Mouse (Mus musculus) liver, embryonic 14.5 days (tissue): ENCODE results near the gene B3gntl1. TPM values are rescaled to one million over a fixed set of nuclear protein-coding genes. Genes with fewer than 3 reads are reported as not detected.

Source experiments
- ATAC-seq: fragments of 200-750 bp; cut with Nextera tagmentation; 2 replicates; pipeline ENCODE4 v1.8.0; 2017; ENCODE audit warnings: moderate number of reproducible peaks, mild to moderate bottlenecking, moderate library complexity; ENCODE audit not compliant: insufficient read depth
- DNase-seq, 3 experiments: peaks; one replicate each; pipeline ENCODE4 v3.0.0-alpha.2; 2012 to 2013; ENCODE audit warnings: low read depth in 3 of 3, low spot score in 3 of 3
- H3K27ac ChIP-seq: fragments of 300-500 bp; sonication (generic); 2 replicates; pipeline ENCODE4 v1.5.1; 2014; ENCODE audit warnings: moderate library complexity, mild to moderate bottlenecking, control low read depth, inconsistent platforms
- H3K27me3 ChIP-seq: fragments of 300-500 bp; sonication (generic); 2 replicates; pipeline ENCODE4 v1.6.1; 2014; ENCODE audit warnings: mild to moderate bottlenecking, low read length, moderate library complexity; ENCODE audit not compliant: control insufficient read depth, insufficient read depth
- H3K36me3 ChIP-seq: fragments of 300-500 bp; sonication (generic); replicated peaks from 2 replicates; pipeline ENCODE4 v1.6.1; 2014; ENCODE audit warnings: low read depth; ENCODE audit not compliant: control insufficient read depth, insufficient read depth
- H3K4me1 ChIP-seq, 2 experiments: fragments of 200-500 bp in 1 of 2; fragments of 300-500 bp in 1 of 2; sonication (generic) in 1 of 2; replicated peaks; 2 replicates each; pipeline ENCODE4 v1.6.1; 2012 to 2014; ENCODE audit warnings: antibody characterized with exemption in 1 of 2, inconsistent platforms in 1 of 2, low read length in 1 of 2; ENCODE audit not compliant: control insufficient read depth in 2 of 2, insufficient read depth in 2 of 2
- H3K4me2 ChIP-seq: fragments of 300-500 bp; sonication (generic); 2 replicates; pipeline ENCODE4 v1.6.1; 2014; ENCODE audit warnings: low read depth, mild to moderate bottlenecking, control low read depth, moderate library complexity
- H3K4me3 ChIP-seq, 2 experiments: fragments of 200-500 bp in 1 of 2; fragments of 300-500 bp in 1 of 2; sonication (generic) in 1 of 2; 2 replicates each; pipeline ENCODE4 v1.5.1; 2012 to 2014; ENCODE audit warnings: low read depth in 2 of 2, low read length in 2 of 2, mild to moderate bottlenecking in 2 of 2, control low read depth in 1 of 2, inconsistent platforms in 1 of 2, moderate library complexity in 1 of 2; ENCODE audit not compliant: insufficient read depth in 1 of 2
- H3K9ac ChIP-seq: fragments of 300-500 bp; sonication (generic); replicated peaks from 2 replicates; pipeline ENCODE4 v1.6.1; 2014; ENCODE audit warnings: mild to moderate bottlenecking, control low read depth, moderate library complexity
- H3K9me3 ChIP-seq: fragments of 300-500 bp; sonication (generic); 2 replicates; pipeline ENCODE4 v1.6.1; 2016; ENCODE audit warnings: low read length, mixed read lengths; ENCODE audit not compliant: control insufficient read depth
- CTCF ChIP-seq: IDR thresholded peaks from 2 replicates; pipeline ENCODE4 v1.5.1; 2016; ENCODE audit warnings: antibody characterized with exemption, low read depth, control low read depth
- EP300 ChIP-seq: IDR thresholded peaks from 2 replicates; pipeline ENCODE4 v1.6.1; 2016; ENCODE audit warnings: antibody characterized with exemption, low read depth
- WGBS: fragments of 180-500 bp; shearing (Covaris S2); extraction: QIAGEN DNeasy Blood & Tissue Kit; methylation state at CpG from one replicate; pipeline ENCODE4 v1.1.7; 2014; ENCODE audit not compliant: insufficient replicate concordance; 5-methylcytosine and 5-hydroxymethylcytosine counted together
- polyA plus RNA-seq, 2 experiments: library from polyadenylated mRNA; depleted of rRNA in 1 of 2; stranded (reverse) in 1 of 2; unstranded in 1 of 2; fragments of >200 nt; fragmentation: Nextera tagmentation in 1 of 2; extraction: Ambion mirVana in 1 of 2; gene quantifications; 2 replicates each; pipeline versions ENCODE4 v1.2.1 to v1.2.3; 2012 to 2014

Gene B3gntl1
- polyA plus RNA-seq, 2 experiments = 1.2 to 1.6 TPM

- H3K9ac ChIP-seq = no peak overlapping the region
- ATAC-seq = no peak
- H3K4me2 ChIP-seq = no peak overlapping the region
- H3K9me3 ChIP-seq = no peaks in the 10 kb centered on the region
- 62% methylated on average over 2 of the region's 2 CpGs for WGBS
- no peaks in the 10 kb centered on the region for H3K36me3 ChIP-seq
- no peaks in the 10 kb centered on the region for H3K4me1 ChIP-seq
- no peak for TF ChIP-seq CTCF
- no peak for TF ChIP-seq EP300
- no peak overlapping the region for H3K4me3 ChIP-seq
- no peak for DNase-seq
- no peak overlapping the region for H3K27ac ChIP-seq
- H3K27me3 ChIP-seq = no peaks in the 10 kb centered on the region
Observed at GRCm38 (mm10) chr11:121713569-121713968, 40.6 kb upstream of the B3gntl1 start.

DNA sequence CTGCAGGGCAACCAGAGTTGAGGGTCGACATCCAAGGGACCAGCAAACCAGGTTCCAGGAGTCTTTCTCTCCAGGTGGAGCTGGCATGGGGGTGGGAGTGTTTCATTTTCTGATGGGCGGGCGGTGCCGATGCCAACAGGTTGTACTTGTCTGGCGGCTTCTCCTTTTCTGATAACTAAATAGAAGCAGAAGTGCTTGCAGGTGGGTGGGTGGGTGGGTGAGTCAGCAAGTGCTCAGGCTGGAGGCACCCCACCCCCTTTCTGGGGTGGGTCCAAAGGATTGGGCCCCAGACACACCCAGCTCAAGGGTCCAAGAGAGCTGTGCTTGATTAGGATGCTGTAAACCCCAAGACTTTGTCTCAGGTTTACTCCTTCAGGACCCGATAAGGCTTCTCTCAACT lies 40.0 kb upstream of the B3gntl1 start:
- DNase-seq (no peak), ATAC-seq (no peak)
- no peaks in the 10 kb centered on the region for H3K4me1 ChIP-seq
- 57% methylated on average over 6 of the region's 6 CpGs for WGBS
- no peak overlapping the region for H3K4me2 ChIP-seq
- H3K36me3 ChIP-seq = no peaks in the 10 kb centered on the region
- H3K27me3 ChIP-seq = no peaks in the 10 kb centered on the region; the same call in 1 of the 2 replicates
- TF ChIP-seq CTCF (no peak), EP300 (no peak)
- no peak overlapping the region for H3K4me3 ChIP-seq
- no peak overlapping the region for H3K9ac ChIP-seq
- no peaks in the 10 kb centered on the region for H3K9me3 ChIP-seq
- no peak overlapping the region for H3K27ac ChIP-seq

DNA sequence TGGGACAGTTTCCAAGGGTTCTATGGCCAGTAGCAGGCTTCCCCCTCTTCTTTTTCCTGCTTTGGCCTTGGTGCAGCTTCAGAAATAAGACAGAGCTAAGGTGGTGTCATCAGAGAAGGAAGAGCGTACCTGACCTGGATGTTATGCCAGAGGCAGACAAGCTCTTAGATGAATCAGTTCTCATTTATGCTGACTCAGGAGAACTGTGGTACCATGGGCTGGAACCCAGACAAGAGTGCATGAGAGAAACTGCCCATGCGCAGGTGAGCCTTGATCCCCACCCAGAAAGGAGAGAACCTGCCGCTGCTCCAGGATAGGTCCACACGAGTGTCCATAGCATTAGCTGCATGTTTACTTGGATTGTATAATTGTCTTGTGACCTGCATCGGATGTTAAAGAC lies 37.3 kb upstream of the B3gntl1 start:
- H3K27me3 ChIP-seq = no peaks in the 10 kb centered on the region; the same call in 1 of the 2 replicates
- ATAC-seq = no peak
- H3K9ac ChIP-seq = no peak overlapping the region
- H3K9me3 ChIP-seq = no peaks in the 10 kb centered on the region
- TF ChIP-seq EP300 (no peak), CTCF (no peak)
- WGBS = 68% methylated on average over 5 of the region's 5 CpGs
- H3K4me1 ChIP-seq = no peaks in the 10 kb centered on the region
- H3K36me3 ChIP-seq = no peaks in the 10 kb centered on the region
- H3K4me2 ChIP-seq = no peak overlapping the region
- DNase-seq = no peak
- no peak overlapping the region for H3K4me3 ChIP-seq
- H3K27ac ChIP-seq = no peak overlapping the region

GRCm38 (mm10) chr11:121709278-121709677 lies 36.3 kb upstream of the B3gntl1 start:
- peaks cover 5% of the 10 kb centered on the region for H3K27me3 ChIP-seq
- DNase-seq (no peak), ATAC-seq (no peak)
- 39% methylated on average over 4 of the region's 4 CpGs for WGBS
- TF ChIP-seq CTCF (no peak), EP300 (no peak)
- H3K36me3 ChIP-seq = no peaks in the 10 kb centered on the region
- no peaks in the 10 kb centered on the region for H3K9me3 ChIP-seq
- no peak overlapping the region for H3K27ac ChIP-seq
- no peak overlapping the region for H3K9ac ChIP-seq
- no peak overlapping the region for H3K4me3 ChIP-seq
- H3K4me1 ChIP-seq = no peaks in the 10 kb centered on the region
- H3K4me2 ChIP-seq = no peak overlapping the region

GRCm38 (mm10) chr11:121706521-121707005 lies 33.6 kb upstream of the B3gntl1 start:
- Histone ChIP-seq H3K9ac (no peak overlapping the region), H3K27ac (no peak overlapping the region), H3K4me3 (no peak overlapping the region), H3K4me2 (no peak overlapping the region), H3K4me1 (no peaks in the 10 kb centered on the region), H3K27me3 (peaks cover 31% of the 10 kb centered on the region), H3K9me3 (no peaks in the 10 kb centered on the region), H3K36me3 (no peaks in the 10 kb centered on the region)
- ATAC-seq = no peak
- WGBS = 20% methylated on average over 7 of the region's 7 CpGs
- TF ChIP-seq EP300 = no peak
- no peak for DNase-seq
